In genomic region chr9:14715258-14715657, GRCm38 (mm10) we compare ENCODE assay signal across 42 mouse cellular contexts. TPM values are rescaled to one million over a fixed set of nuclear protein-coding genes. Genes with fewer than 3 reads are reported as not detected.
"Had no signal": no experiment of that assay in that cellular context is flagged by ENCODE, and none has a peak within 500 bp of the region (broad histone marks: within the 10 kb centered on the region; RNA-seq: fewer than 3 reads in every experiment).

No protein-coding gene starts in this region.

- H3K4me1 ChIP-seq: hindbrain, embryonic 12.5 days; hindbrain, embryonic 13.5 days; hindbrain, embryonic 15.5 days had no signal

- H3K27ac ChIP-seq: heart, adult 2 months; heart, embryonic 10.5 days; heart, embryonic 13.5 days; heart, embryonic 15.5 days; hindbrain, embryonic 10.5 days; hindbrain, embryonic 12.5 days; hindbrain, embryonic 13.5 days; hindbrain, embryonic 15.5 days; hindbrain, postnatal 0 days; intestine, embryonic 15.5 days; kidney, embryonic 15.5 days; kidney, postnatal 0 days; layer of hippocampus, adult 2 months had no signal

- DNase-seq: heart, adult 18-20 months; heart, adult 2 months; heart, postnatal 10 days; heart, postnatal 14 days; heart, postnatal 36 days; heart, postnatal 4 days; kidney, adult 11 months; kidney, adult 18-20 months; kidney, adult 2 months; kidney, adult 8-10 months; kidney, adult 9 months; kidney, postnatal 10 days; kidney, postnatal 14 days; kidney, postnatal 25 days; kidney, postnatal 36 days; kidney, postnatal 4 days; layer of hippocampus, adult 9-11 months; layer of hippocampus, postnatal 36 days had no signal

- H3K4me2 ChIP-seq: heart, embryonic 11.5 days; heart, embryonic 12.5 days; heart, embryonic 13.5 days; heart, embryonic 15.5 days; hindbrain, embryonic 12.5 days; hindbrain, embryonic 13.5 days; hindbrain, embryonic 15.5 days; intestine, embryonic 15.5 days; kidney, embryonic 15.5 days had no signal

- H3K27me3 ChIP-seq: heart, embryonic 15.5 days; intestine, embryonic 15.5 days; kidney, embryonic 15.5 days had no signal

- H3K9ac ChIP-seq: heart, embryonic 12.5 days; heart, embryonic 13.5 days; heart, embryonic 15.5 days; hindbrain, embryonic 12.5 days; hindbrain, embryonic 13.5 days; hindbrain, embryonic 15.5 days; intestine, embryonic 15.5 days; kidney, embryonic 15.5 days had no signal

- H3K4me3 ChIP-seq: heart, adult 2 months; heart, embryonic 10.5 days; heart, embryonic 12.5 days; heart, embryonic 13.5 days; heart, embryonic 15.5 days; hindbrain, embryonic 10.5 days; hindbrain, embryonic 12.5 days; hindbrain, embryonic 13.5 days; hindbrain, embryonic 15.5 days; intestine, embryonic 15.5 days; kidney, embryonic 15.5 days; layer of hippocampus, adult 2 months had no signal

- ATAC-seq: hindbrain, embryonic 16.5 days; hindbrain, postnatal 0 days; inflammation-experienced regulatory T-cells, adult 6 months; intestine, embryonic 15.5 days; intestine, embryonic 16.5 days; intestine, postnatal 0 days had no signal

- H3K36me3 ChIP-seq: heart, embryonic 10.5 days; heart, embryonic 12.5 days; heart, embryonic 13.5 days; heart, embryonic 15.5 days; hindbrain, embryonic 10.5 days; hindbrain, embryonic 12.5 days; hindbrain, embryonic 13.5 days; hindbrain, embryonic 15.5 days; intestine, embryonic 15.5 days; kidney, embryonic 15.5 days had no signal

- H3K9me3 ChIP-seq: heart, embryonic 10.5 days; heart, embryonic 12.5 days; heart, embryonic 13.5 days; heart, embryonic 15.5 days; hindbrain, embryonic 10.5 days; hindbrain, embryonic 12.5 days; hindbrain, embryonic 13.5 days; hindbrain, embryonic 15.5 days; intestine, embryonic 15.5 days; kidney, embryonic 15.5 days had no signal

RNA-seq across cellular contexts. Expression of gene Piwil4, which starts 25.3 kb away (rescaled TPM):
- polyA plus RNA-seq: heart, adult 2 months; heart, embryonic 10.5 days; heart, embryonic 11.5 days; kidney, embryonic 14.5 days had no signal

RNA-seq across cellular contexts. Expression of gene Fut4, which starts 36.9 kb away (rescaled TPM):
- polyA plus RNA-seq: inflammation-experienced regulatory T-cells, adult 6 months had no signal

RNA-seq across cellular contexts. Expression of gene 1700012B09Rik, which starts 55.6 kb away (rescaled TPM):
- polyA plus RNA-seq: heart, adult 2 months; heart, embryonic 10.5 days; heart, embryonic 11.5 days; heart, embryonic 12.5 days; heart, embryonic 13.5 days; heart, embryonic 14.5 days; heart, postnatal 0 days; inflammation-experienced regulatory T-cells, adult 6 months; intestine, embryonic 14.5 days; intestine, embryonic 15.5 days; intestine, embryonic 16.5 days; intestine, postnatal 0 days; kidney, adult 2 months; kidney, embryonic 14.5 days; kidney, embryonic 15.5 days; kidney, embryonic 16.5 days; kidney, postnatal 0 days; large intestine, adult 2 months had no signal
